Mouse (Mus musculus): Measurements from ENCODE around the gene Ikzf1. TPM values are rescaled to one million over a fixed set of nuclear protein-coding genes. Genes with fewer than 3 reads are reported as not detected.

Gene Ikzf1
- 8.2 and 10.6 TPM in 2 replicates for polyA plus RNA-seq (2012; rRNA removed; ENCODE audit: low replicate concordance)

GRCm38 (mm10) chr11:11684930-11685852, at the start of gene Ikzf1:
TSS of gene Ikzf1 (plus strand) at chr11:11685003.

DNA sequence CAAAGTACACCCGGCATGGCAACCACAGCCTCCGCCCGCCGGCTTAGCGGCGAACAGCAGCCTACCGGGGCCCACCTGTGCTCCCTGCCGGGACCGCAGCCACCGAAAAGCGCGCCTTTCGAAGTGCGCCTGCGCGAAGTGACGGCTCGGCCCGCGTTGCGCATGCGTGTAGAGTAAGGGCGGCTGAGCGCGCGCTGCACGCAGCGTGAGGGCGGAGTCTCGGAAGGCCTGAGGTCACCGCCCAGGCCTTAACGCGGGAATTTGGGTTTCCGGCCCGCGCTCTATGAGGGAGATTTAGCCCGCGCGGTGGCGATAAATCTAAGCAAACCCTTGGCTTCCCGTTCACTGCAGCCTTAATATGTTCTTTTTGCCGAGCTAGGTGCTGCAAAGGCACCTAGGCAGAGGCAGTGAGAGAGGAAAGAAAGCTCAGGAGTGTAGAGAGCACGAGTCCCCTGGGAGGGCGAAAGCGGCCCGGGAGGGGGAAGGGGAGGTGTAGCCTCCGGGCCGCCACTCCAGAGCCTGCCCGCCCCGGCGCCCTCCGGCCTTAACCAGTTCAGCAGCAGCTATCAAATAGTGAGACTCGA, 124.1 kb downstream of the Ikzf1 start, which contains the start of gene Fignl1:
TSS of gene Fignl1 (minus strand) at position 143 of the 584 bp plus-strand sequence.

Other genes starting within 250 kb of the Ikzf1 start
- gene Spata48, start 222.9 kb upstream of the Ikzf1 start, polyA plus RNA-seq (2012; rRNA removed; ENCODE audit: low replicate concordance) = 1.8 TPM in 1 of 2 replicates, not detected in the other
- gene Zpbp, start 222.6 kb upstream of the Ikzf1 start, polyA plus RNA-seq (2012; rRNA removed; ENCODE audit: low replicate concordance) = 0.05 and 0.06 TPM in 2 replicates
- not detected in 2 replicates for gene 4930512M02Rik, start 57.2 kb upstream of the Ikzf1 start, polyA plus RNA-seq (2012; rRNA removed; ENCODE audit: low replicate concordance)
- 0.05 and 0.82 TPM in 2 replicates for gene Fignl1, start 124.0 kb downstream of the Ikzf1 start, polyA plus RNA-seq (2012; rRNA removed; ENCODE audit: low replicate concordance)
- gene Ddc, start 213.1 kb downstream of the Ikzf1 start, polyA plus RNA-seq (2012; rRNA removed; ENCODE audit: low replicate concordance) = 83.8 and 97.1 TPM in 2 replicates

Data from duodenum, adult 2 months (tissue).